Mouse (Mus musculus) megakaryocyte, adult 5-6 weeks (primary cell): Measurements from ENCODE around the gene Cys1. TPM values are rescaled to one million over a fixed set of nuclear protein-coding genes. Genes with fewer than 3 reads are reported as not detected.

Experiments
- ATAC-seq: 2 replicates; pipeline ENCODE4 v1.8.0; 2016; ENCODE audit warnings: mild to moderate bottlenecking, inconsistent platforms; ENCODE audit not compliant: poor library complexity, severe bottlenecking
- total RNA-seq, 2 experiments: library from RNA; stranded (forward) in 1 of 2; stranded (reverse) in 1 of 2; fragments of 153-499, 151-499 nt in 1 of 2; fragments of 221-1000, 200-1000 nt in 1 of 2; gene quantifications; 2 replicates each; pipeline versions ENCODE4 v1.2.3 to v1.2.4; 2015 to 2017

Cys1 gene
- total RNA-seq, 2 experiments from 2014 or later = not detected

DNA sequence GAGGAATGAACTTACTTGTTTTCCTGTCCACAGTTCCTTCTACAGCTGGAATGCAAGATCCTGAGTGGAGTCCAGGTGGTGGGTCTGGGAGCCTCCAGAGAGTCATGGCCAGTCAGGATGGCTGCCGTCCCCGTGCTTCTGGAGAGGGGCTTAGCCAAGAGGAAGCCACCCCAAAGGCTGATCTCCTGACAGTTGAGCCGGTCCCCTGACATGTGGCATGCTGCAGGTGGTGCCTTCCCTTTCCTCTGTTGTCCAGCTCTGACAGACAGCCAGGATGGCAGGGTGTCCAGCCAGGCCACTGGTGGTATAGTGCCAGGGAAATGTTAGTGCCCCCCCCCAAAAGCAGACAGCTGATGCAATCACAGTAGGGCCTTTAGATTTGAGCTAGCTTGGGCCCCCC lies 16.9 kb upstream of the Cys1 start:
- ATAC-seq = no peak

DNA sequence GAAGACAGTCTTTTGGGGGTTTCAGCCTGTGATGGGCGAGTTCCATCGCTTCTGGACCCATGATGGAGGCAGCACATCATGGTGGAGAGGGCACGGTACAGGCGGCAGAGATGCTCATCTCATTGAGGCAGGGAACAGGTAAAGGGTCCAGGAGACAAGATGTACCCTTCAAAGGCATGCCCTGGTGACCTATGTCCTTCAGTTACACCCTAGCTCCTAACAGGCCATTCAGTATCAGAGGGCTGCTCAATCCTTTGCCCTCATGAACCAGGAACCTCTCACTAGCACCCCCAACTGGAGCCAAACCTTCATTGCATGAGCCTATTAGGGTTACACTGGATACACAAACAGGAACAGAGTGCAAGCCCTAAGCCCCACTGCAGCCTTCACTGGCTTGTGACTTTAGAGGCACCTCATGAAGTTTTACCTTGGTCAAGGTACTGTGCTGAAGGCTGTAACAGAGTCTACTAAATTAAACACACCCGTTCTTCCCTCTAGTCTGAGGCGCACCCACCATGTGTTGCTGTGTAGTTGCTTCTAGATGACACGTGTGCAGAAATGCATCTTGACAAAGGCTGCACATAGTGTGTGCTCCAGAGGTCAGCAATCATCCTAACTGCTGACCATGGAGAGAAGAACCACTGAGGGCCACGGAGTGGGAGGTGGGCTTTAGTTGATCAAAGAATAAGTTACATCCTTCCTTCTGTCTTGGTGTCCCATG lies 16.0 kb upstream of the Cys1 start:
- peak; percentile 58 for ATAC-seq

GRCm38 (mm10) chr12:24696500-24697483 lies 15.2 kb upstream of the Cys1 start:
- peak; percentile 96 for ATAC-seq

GRCm38 (mm10) chr12:24690351-24690750 lies 8.7 kb upstream of the Cys1 start:
- no peak for ATAC-seq

DNA sequence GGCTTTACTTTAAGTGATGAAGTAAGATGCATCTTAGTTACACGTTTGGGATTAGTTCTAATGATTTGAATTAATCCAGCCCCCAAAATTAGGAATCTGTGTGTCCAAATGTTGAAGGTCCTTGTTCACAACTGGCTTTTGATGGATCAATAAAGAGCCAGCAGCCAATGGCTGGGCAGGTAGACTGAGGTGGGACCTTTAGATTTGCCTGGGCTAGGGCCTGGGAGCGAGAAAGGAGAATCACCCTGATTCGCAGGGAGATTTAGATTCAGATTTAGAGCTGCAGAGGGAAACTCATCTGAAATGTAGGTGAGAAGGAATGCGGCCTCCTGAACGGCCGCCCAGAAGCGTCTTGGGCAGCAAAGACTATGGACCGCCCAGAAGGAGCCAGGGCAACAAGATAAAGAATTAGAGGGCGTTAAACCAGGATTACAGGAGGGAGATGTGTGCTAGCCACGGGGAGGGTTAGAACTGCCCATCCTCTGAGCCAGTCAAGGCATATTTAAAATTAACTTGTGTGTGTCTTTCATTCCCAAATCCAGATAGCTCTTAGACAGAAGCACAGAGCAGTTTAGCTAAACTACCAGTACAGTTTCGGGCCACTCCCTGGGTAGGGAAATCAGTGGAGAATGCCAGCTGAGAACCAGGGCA lies 5.2 kb upstream of the Cys1 start:
- no peak for ATAC-seq

DNA sequence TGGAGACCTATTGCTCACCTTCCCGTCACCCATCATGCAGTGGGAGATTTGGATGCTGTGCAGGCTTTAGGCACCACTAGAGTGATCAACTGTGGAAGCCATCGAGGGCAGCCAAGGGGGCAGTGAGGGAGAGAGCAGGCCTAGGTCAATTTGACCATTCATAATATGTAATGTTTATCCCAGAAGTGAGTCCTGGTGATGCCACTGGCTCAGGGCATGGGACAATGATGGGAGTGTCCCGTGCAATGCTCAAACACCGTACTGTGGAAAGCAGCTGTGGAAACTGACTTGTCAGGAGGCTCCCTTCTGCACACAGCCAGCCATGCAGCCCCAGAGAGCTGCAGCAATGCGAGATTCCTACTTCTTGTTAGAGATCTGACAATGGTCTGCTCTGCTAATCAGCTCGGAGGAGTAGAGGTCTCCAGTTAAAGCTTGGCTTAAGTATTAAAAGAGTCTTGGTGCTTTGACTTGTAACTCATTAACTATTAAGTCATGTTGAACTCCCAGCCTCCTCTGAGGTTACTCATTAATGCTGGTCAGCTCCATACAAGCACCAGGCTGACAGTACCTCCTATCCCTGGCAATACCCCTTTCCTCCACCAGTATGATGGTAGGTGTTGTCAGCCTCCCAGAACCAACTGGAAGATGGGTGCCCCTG lies 4.6 kb upstream of the Cys1 start:
- ATAC-seq = no peak

GRCm38 (mm10) chr12:24683461-24683860 lies 1.8 kb upstream of the Cys1 start:
- no peak for ATAC-seq

DNA sequence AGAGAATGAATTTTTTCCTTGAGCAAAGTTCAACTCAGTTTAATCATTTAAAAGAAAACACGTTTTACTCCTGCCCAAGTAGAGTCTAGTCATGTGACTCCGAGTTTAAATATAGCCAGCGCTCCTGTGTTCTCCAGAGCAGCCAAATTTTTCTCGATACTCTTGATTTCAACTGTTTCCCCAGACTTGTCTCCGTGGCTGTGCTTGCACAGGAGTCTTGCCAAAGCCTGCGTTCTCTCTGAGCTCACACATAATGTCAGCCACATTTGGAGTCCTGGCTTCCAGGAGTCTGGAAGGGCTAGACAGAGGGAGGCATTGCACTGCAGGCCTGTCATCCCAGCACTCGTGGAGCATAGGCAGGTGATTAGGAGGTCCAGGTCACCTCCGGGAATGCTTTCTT lies 950 bp upstream of the Cys1 start:
- no peak for ATAC-seq

DNA sequence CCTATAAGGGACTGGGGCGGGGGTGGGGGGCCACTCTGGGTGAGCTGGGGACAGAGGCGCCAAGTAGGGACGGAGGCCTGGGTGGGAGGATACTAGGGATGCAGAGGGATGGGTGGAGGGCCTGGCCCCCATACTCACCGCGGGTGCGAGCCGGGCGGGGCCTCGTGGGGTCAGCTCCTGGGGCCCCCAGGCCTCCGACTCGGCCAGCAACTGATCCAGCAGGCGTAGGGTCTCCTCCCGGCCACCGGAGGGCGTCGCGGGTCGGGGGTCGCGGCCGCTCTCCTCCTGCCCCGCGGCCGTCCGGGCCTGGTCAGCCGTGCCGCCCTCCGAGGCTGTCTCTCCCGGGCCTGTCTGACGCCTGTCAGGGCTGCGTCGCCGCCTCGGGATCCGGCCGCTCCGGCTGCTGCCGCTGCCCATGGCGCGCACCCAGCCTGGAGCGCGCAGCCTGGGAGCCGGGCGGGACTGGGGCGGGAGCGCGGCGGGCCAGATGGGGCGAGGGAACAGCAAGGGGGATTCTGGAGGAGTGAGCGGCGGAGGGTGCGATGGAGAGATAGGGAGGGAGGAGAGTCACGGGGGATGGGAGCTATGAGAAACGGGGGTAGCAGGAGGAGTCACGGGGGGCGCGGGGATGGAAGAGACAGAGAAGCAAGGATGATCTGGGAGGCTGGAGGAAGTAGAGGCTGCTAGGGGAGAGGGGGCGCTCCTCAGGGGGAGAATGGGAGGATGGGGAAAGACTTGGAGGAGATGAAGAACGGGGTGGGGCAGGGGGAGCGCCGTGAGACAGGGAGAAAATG lies 924 bp downstream of the Cys1 start:
- no peak for ATAC-seq

- no peak for ATAC-seq
Measured at GRCm38 (mm10) chr12:24680096-24680491, 1.5 kb downstream of the Cys1 start.

- peak; percentile 50 for ATAC-seq
Measured at GRCm38 (mm10) chr12:24662131-24662530, 19.5 kb downstream of the Cys1 start.

DNA sequence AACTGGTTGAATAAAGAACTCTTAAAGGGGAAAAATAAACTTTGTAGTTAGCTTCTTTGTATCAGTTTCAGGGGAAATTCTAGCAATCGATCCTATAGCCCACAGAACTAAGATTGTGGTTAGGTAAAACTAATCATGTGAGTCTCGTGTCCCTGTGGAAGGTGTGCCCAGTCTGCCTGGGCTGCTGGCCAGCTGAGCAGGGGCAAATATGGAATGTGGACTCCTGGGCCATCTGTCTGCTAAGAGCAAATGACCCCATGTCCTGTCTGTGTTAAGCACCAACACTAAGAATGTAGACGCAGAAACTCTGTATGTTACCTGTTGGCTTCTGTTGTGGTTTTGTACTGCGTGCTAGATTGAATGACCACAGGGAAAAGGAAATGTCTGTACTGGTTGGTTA lies 20.5 kb downstream of the Cys1 start:
- ATAC-seq = no peak

- ATAC-seq = no peak
Measured at GRCm38 (mm10) chr12:24659923-24660322, 21.7 kb downstream of the Cys1 start.

- ATAC-seq = no peak
Measured at GRCm38 (mm10) chr12:24658998-24659397, 22.6 kb downstream of the Cys1 start.

- ATAC-seq = no peak
Measured at GRCm38 (mm10) chr12:24656436-24656835, 25.2 kb downstream of the Cys1 start.

DNA sequence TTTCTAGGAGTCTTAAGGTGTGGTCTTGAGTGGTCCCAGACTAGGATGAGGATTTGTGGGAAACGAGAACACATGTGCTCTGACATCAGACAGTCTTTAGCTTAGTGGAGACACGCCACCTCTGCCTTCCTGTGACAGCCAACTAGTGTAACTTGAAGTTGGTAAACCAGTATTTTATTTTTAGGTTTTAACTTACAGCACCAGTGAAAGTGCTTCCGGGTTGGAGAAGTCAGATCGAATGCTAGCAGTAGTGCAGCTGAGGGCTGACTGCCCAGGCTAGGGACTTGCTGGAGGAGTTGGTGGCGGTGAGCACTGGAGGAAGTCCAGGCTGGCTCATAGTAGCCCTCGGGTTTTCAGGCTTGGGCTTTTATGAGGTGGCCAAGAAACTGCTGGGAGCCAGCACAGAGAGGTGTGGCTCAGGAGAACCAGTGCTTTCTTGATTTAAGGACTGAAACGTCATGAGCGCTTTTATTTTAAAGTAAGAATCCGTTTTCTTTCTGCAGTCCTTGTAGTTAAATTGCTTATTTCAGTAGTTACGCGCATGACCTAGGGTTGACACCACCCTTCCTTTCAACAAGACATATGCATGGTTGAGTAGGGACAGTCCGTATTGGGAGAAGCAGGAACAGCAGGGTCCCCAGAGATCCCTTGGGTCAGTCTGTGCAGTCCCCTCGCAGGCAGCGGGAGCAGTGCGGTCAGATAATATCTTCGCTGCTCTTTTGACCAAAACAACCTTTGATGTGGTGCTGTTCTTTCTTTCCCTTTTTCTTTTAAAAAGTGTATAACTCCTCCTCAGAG lies 27.3 kb downstream of the Cys1 start:
- ATAC-seq = no peak

DNA sequence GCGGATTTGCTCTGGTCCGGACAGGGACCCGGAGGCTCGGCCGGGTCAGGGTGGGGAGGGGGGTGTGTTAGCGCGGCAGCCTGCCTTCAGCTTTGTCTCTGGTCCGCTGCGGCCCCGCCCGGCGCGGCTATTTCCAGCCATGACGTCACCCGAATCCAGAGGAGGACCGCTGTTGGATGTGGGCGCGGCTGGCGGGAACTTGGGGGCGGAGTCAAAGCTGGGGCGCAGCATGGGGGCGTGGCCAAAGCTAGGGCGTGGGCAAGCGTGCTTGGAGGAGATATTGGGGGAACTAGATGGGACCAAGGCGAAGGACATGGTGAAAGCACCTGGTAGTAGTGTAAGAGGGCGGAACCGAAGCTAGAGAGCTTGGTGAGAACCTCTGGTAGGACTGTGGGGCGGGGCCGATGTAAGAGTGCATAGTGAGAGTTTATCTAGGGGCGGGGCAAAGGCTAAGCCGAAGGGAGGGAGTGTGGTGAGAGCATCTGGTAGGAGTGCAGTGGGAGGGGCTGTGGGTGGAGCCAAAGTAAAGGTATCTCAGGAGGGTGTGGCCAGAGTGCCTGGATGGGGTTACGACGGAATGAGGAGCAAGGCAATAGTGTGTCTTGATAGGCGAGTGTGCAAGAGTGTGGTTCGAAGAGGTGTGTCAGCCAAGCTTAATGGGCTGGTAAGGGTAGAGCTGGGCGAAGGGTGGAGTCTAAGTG lies 29.8 kb downstream of the Cys1 start:
- ATAC-seq = peak; percentile 68

GRCm38 (mm10) chr12:24651063-24651557 lies 30.5 kb downstream of the Cys1 start, which contains the start of gene Klf11:
Gene Klf11, plus strand, starts transcription at chr12:24651274.
- peak; percentile 73 for ATAC-seq
